Mouse (Mus musculus) ES-Bruce4 (cell line): ENCODE measurements around the gene Cux1. TPM values are rescaled to one million over a fixed set of nuclear protein-coding genes. Genes with fewer than 3 reads are reported as not detected.

Experiments used
- H3K27ac ChIP-seq: 2 replicates; pipeline ENCODE4 v1.5.1; 2012; ENCODE audit warnings: low read length, inconsistent platforms; ENCODE audit not compliant: insufficient read depth
- H3K27me3 ChIP-seq: 2 replicates; pipeline ENCODE4 v1.6.1; 2012; ENCODE audit warnings: mild to moderate bottlenecking, low read length, inconsistent platforms; ENCODE audit not compliant: control insufficient read depth, poor library complexity, insufficient read depth, severe bottlenecking
- H3K36me3 ChIP-seq: 2 replicates; pipeline ENCODE4 v1.6.1; 2012; ENCODE audit warnings: inconsistent platforms, mild to moderate bottlenecking, low read length, moderate library complexity; ENCODE audit not compliant: control insufficient read depth, poor library complexity, insufficient read depth, severe bottlenecking
- H3K4me1 ChIP-seq: one replicate; pipeline ENCODE4 v1.8.1; 2011; ENCODE audit warnings: low read length; ENCODE audit not compliant: control insufficient read depth, insufficient read depth
- H3K4me3 ChIP-seq: 2 replicates; pipeline ENCODE4 v1.5.1; 2011; ENCODE audit warnings: low read depth, mild to moderate bottlenecking, low read length
- H3K9ac ChIP-seq: 2 replicates; pipeline ENCODE4 v1.6.1; 2012; ENCODE audit warnings: low read depth, mild to moderate bottlenecking, inconsistent platforms; ENCODE audit not compliant: poor library complexity, severe bottlenecking
- H3K9me3 ChIP-seq: replicated peaks from 2 replicates; pipeline ENCODE4 v1.6.1; 2012; ENCODE audit warnings: mild to moderate bottlenecking, low read length, inconsistent platforms; ENCODE audit not compliant: control insufficient read depth, poor library complexity, insufficient read depth, severe bottlenecking
- CTCF ChIP-seq: IDR thresholded peaks from one replicate; pipeline ENCODE4 v1.8.1; 2011; ENCODE audit warnings: low read depth, low read length
- EP300 ChIP-seq: IDR thresholded peaks from 2 replicates; pipeline ENCODE4 v1.6.1; 2011; ENCODE audit warnings: low read depth, low read length; ENCODE audit not compliant: insufficient read depth
- POLR2A ChIP-seq: IDR thresholded peaks from one replicate; pipeline ENCODE4 v1.8.1; 2011; ENCODE audit warnings: low read length; ENCODE audit not compliant: insufficient read depth
- polyA plus RNA-seq: library from polyadenylated mRNA; stranded (reverse); fragments of >200 nt; gene quantifications from 2 replicates; pipeline ENCODE4 v1.2.4, GENCODE M21; 2011; ENCODE audit warnings: low read depth; ENCODE audit not compliant: missing spikeins, insufficient read depth, insufficient read length

Gene Cux1
- polyA plus RNA-seq, 1 experiment = 37.0 TPM

- TF ChIP-seq EP300 (no peak), CTCF (no peak), POLR2A (no peak)
- peak overlapping the region; percentile 85 for H3K9ac ChIP-seq
- H3K36me3 ChIP-seq = no peaks in the 10 kb centered on the region
- no peaks in the 10 kb centered on the region for H3K9me3 ChIP-seq
- H3K27me3 ChIP-seq = no peaks in the 10 kb centered on the region
- peak overlapping the region; percentile 80 for H3K4me3 ChIP-seq
- no peak overlapping the region for H3K27ac ChIP-seq
- H3K4me1 ChIP-seq = no peaks in the 10 kb centered on the region
Observed at GRCm38 (mm10) chr5:136244762-136245540, 322.3 kb downstream of the Cux1 start.

DNA sequence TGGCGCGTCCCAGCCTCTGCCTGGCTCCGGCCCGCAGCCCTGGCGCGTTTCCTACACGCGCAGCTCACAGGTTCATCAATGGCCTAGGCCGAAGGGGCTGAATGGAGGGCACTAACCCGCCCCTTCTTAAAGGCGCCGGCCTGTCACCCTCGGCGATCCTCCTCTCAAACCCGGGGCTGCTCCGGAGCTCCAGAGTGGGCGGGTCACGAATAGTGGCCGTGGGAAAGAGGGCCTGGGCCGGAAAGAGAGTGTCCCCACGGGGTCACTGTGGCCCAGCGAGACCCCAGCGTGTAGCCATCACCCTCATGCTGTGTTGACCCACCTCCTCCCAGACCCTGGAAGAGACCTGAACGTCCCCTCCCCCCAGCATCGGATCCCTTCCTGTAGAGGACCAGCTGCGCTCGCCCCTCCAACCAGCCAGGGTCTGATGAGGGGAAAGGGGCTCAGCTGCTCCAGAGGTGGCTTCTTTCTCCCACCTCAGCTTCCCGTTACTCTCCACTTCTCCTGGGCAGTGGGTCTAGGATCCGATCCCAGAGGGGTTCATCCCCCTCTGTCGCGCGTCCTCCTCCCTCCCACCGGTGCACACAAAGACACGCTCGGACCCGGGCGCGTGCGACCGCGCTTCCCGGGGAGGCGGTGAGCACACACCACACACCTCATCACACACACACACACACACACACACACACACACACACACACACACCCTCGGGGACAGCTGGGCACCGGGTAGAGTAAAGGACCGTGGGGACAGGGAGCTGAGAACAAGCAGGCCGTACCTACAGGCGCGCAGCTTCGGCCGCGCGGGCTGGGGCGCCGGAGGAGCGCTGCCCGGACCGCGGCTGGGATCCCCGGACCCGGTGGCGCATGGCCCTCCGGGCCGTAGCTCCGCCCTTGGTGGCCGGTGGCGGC, 323.2 kb downstream of the Cux1 start:
- Histone ChIP-seq H3K27me3 (no peaks in the 10 kb centered on the region), H3K4me3 (peak overlapping the region; percentile 80), H3K4me1 (no peaks in the 10 kb centered on the region), H3K9ac (peak overlapping the region; percentile 85), H3K27ac (no peak overlapping the region), H3K9me3 (no peaks in the 10 kb centered on the region), H3K36me3 (no peaks in the 10 kb centered on the region)
- no peak for TF ChIP-seq EP300
- no peak for TF ChIP-seq POLR2A
- no peak for TF ChIP-seq CTCF

DNA sequence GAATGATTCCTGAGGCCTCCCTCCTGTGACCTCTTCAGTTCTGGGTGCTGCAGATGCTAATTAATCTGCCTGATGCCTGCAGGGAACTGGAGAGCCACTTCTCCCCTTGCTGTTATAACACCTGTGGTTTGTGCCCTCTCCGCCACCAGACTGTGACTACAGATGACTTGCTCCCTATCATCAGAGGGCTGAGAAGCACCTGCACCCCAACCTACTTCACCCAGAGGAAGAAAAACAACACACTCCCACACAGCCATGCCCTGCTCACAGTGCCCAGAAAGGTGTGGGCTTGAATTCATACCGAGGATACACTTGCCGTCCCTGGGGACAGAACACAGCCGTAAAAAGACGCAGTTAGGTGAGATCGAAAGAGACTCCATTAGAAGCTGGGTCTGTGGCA, 326.1 kb downstream of the Cux1 start:
- no peak for TF ChIP-seq POLR2A
- no peak for TF ChIP-seq EP300
- no peak for TF ChIP-seq CTCF
- H3K4me3 ChIP-seq = no peak overlapping the region
- no peak overlapping the region for H3K9ac ChIP-seq
- no peaks in the 10 kb centered on the region for H3K9me3 ChIP-seq
- H3K4me1 ChIP-seq = peaks cover 2% of the 10 kb centered on the region
- H3K27ac ChIP-seq = no peak overlapping the region
- H3K27me3 ChIP-seq = no peaks in the 10 kb centered on the region
- H3K36me3 ChIP-seq = no peaks in the 10 kb centered on the region

DNA sequence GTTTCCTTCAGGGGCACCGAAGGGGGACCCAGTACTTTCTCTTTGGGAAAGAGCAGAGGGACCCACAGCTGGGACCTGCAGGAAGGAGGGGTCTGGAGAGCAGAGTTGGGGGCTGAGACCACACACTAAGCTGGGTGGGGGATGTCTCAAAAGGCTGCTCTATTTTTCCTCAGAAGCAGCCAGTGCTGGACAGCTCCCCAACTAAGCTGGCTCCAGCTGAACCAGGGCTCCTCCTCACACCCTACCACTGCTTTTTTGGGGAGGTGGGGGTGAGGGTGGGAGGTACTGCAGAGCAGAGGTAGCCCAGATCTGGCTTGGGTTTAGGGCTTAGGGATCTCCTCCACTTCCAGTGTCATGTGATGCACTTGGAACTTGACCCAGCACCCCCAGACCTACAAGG, 326.9 kb downstream of the Cux1 start:
- peaks cover 2% of the 10 kb centered on the region for H3K4me1 ChIP-seq
- H3K27me3 ChIP-seq = no peaks in the 10 kb centered on the region
- no peak overlapping the region for H3K9ac ChIP-seq
- H3K27ac ChIP-seq = no peak overlapping the region
- no peaks in the 10 kb centered on the region for H3K36me3 ChIP-seq
- no peaks in the 10 kb centered on the region for H3K9me3 ChIP-seq
- TF ChIP-seq EP300 = no peak
- no peak for TF ChIP-seq CTCF
- no peak for TF ChIP-seq POLR2A
- H3K4me3 ChIP-seq = no peak overlapping the region

GRCm38 (mm10) chr5:136237607-136238006, 329.7 kb downstream of the Cux1 start:
- Histone ChIP-seq H3K27ac (no peak overlapping the region), H3K27me3 (no peaks in the 10 kb centered on the region), H3K9ac (no peak overlapping the region; the same call in 1 of the 2 replicates), H3K4me1 (peaks cover 2% of the 10 kb centered on the region), H3K9me3 (no peaks in the 10 kb centered on the region), H3K4me3 (peak overlapping the region; percentile 31; the same call in 1 of the 2 replicates), H3K36me3 (no peaks in the 10 kb centered on the region)
- TF ChIP-seq POLR2A (no peak), EP300 (no peak), CTCF (no peak)
